Mouse (Mus musculus) liver, adult 2 months (tissue): ENCODE measurements around the gene Fgf2.

Experiments used
- CTCF ChIP-seq: fragments of 200-500 bp; IDR thresholded peaks from 2 replicates; pipeline ENCODE4 v1.5.1; 2011; ENCODE audit warnings: low read depth, low read length, control low read depth
- POLR2A ChIP-seq: fragments of 200-500 bp; IDR thresholded peaks from 2 replicates; pipeline ENCODE4 v1.6.1; 2011; ENCODE audit warnings: low read length, control low read depth; ENCODE audit not compliant: insufficient read depth; ENCODE audit errors: extremely low read depth

GRCm38 (mm10) chr3:37397646-37398045 lies 49.5 kb downstream of the Fgf2 start:
- TF ChIP-seq POLR2A (no peak), CTCF (no peak)
